Mouse (Mus musculus) neutrophil, adult 5-6 weeks (primary cell): ENCODE results near the gene Gm5129. TPM values are rescaled to one million over a fixed set of nuclear protein-coding genes. Genes with fewer than 3 reads are reported as not detected.
"Not testable (repeated sequence)": the region's sequence is repeated elsewhere in the genome, so short reads cannot be mapped to it uniquely, and the experiment has no call there.

Source experiments
- ATAC-seq: fragments of 151-379, 151-347 bp; 2 replicates; pipeline ENCODE4 v1.8.0; 2017; ENCODE audit warnings: mild to moderate bottlenecking, moderate TSS enrichment; ENCODE audit not compliant: insufficient number of reproducible peaks, poor library complexity, low FRiP score, severe bottlenecking; ENCODE audit errors: extremely low read depth
- total RNA-seq: library from RNA; stranded (forward); fragments of 200-1000 nt; gene quantifications from 2 replicates; pipeline ENCODE4 v1.2.3, GENCODE M21; 2017

Gene Gm5129
- total RNA-seq, 1 experiment from 2014 or later = 37.4 TPM

- peak; percentile 14; the same call in 1 of the 2 replicates for ATAC-seq
Observed at GRCm38 (mm10) chr5:29736073-29736900, 551 bp upstream of the Gm5129 start.

- no peak for ATAC-seq
Observed at GRCm38 (mm10) chr5:29734831-29735510, 765 bp downstream of the Gm5129 start.

DNA sequence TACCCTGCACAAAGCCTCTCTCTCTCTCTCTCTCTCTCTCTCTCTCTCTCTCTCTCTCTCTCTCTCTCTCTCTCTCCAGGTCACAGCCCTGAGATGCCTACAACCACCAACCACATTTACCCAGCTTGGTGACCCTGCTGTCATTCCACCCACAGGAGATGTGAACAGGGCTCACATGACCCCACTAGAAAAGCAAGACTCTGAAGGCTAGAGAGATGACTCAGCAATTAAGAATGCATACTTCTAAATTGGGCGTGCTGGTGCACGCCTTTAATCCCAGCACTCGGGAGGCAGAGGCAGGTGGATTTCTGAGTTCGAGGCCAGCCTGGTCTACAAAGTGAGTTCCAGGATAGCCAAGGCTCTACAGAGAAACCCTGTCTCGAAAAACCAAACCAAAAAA, 9.7 kb downstream of the Gm5129 start:
- ATAC-seq = not testable (repeated sequence)

- ATAC-seq = no peak
Observed at GRCm38 (mm10) chr5:29725369-29725768, 10.4 kb downstream of the Gm5129 start.

DNA sequence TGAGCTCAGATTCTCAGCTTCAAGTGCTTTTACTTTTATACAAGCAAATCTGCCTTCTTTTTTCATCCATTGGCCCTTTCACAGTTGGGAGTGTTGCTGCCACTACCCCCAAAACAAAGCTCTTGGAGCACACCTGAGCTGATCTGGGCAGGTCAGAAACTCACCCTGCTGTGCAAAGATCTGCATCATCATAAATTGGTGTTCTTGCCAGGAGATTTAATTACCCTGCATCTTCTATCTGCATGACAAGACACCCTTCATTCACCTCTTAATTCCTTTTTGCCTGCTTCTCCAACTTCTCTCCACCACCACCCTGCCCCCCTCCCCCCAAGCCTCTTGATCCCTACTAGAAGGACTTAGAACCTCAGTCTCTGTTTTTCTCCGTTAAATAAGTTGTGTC, 14.6 kb downstream of the Gm5129 start:
- no peak for ATAC-seq

GRCm38 (mm10) chr5:29712906-29713305, 22.8 kb downstream of the Gm5129 start:
- ATAC-seq = no peak

DNA sequence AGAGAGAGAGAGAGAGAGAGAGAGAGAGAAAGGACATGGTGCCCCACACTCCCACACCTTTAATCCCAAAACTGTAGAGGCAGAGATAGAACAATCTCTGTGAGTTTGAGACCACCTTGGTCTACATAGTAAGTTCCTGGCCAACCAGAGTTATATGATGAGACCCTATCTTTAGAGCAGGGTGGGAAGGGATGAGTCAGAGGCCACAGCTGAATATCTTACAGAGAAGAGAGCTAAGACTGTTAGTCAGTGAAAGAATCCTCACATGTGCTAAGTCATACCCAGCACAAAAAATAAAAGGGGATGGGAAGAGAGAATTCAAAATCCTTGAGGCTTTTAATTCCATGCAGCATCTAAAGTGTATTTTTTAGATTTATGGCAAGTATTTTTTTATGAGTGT, 24.1 kb downstream of the Gm5129 start:
- ATAC-seq = no peak

DNA sequence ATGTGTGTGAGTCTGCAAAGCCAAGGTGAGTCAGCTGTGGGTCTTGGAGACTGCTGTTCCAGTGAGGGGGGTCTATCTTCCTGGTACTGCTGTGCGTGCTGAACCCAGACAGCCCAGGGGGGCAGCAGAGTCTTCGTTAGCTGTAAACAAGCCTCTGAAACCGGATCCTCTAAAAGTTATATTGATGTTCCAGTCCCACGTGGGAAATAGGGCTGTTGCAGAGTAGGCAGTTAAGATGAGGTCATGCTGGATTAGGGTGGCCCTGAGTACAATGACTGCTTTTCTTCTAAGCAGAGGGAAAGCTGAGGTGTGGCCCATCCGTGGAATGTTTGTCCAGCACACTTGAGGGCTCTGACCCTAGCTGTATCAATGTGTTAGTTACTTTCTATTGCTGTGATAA, 27.5 kb downstream of the Gm5129 start:
- ATAC-seq = no peak

DNA sequence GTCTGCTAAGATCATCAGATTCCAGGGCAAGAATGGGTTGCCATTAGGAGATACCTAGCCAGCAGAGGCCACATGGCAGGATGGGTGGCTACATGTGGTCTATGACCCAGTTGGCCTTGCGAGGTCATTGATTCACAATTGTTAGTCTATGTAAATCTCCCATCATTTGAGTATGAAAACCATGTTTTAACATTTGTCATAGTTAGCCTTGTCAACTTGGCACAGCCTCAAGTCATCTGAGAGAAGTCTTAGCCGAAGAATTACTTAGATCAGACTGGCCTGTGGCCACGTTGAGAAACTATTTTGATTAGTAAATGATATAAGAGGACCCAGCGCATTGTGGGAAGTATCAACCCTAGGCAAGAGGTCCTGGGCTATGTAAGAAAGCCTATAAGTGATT, 28.5 kb downstream of the Gm5129 start:
- ATAC-seq = no peak

DNA sequence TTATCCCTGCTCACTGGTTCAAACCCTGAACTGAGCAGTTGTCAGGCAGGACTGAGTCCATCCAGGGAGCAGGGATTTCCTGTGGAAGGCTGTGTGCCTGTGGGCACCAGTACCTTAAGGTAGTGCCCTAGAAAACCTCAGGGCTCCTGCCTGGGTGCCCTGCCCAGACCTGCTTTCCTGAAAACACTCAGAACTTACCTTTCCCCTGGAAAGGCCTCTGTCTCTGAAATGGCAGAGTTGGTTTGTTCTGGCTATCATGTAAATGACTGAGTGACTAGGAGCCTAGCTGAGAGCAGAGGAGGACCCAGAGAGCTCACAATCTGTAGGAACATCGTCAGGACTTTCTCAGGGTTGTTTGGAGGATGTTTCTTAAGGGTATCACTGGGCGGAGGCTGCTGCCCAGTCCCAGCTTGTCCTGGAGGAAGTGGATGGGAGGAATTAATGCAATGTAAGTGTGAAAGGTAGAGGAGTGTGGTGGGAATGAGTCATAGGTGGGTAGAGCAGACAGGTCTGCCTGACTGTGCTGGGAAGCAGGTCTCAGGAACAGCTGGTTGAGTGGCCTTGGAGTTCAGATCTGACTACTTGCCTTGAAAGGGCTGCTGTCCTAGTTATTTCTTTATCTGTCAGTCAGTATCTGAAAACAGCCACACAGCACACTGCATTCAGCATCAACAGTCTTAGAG, 36.1 kb downstream of the Gm5129 start:
- ATAC-seq = no peak

- no peak for ATAC-seq
Observed at GRCm38 (mm10) chr5:29698493-29698892, 37.2 kb downstream of the Gm5129 start.

GRCm38 (mm10) chr5:29688352-29688751, 47.4 kb downstream of the Gm5129 start:
- ATAC-seq = no peak

GRCm38 (mm10) chr5:29687671-29688070, 48.1 kb downstream of the Gm5129 start:
- no peak for ATAC-seq

Other genes starting within 250 kb of the Gm5129 start
- gene Ube3c, start 166.7 kb downstream of the Gm5129 start, total RNA-seq = 36.2 and 39.2 TPM in 2 replicates
- gene Dnajb6, start 248 bp downstream of the Gm5129 start, total RNA-seq = 216 and 234 TPM in 2 replicates